8 mouse cellular contexts compared by ENCODE assay signal in the genomic region with DNA sequence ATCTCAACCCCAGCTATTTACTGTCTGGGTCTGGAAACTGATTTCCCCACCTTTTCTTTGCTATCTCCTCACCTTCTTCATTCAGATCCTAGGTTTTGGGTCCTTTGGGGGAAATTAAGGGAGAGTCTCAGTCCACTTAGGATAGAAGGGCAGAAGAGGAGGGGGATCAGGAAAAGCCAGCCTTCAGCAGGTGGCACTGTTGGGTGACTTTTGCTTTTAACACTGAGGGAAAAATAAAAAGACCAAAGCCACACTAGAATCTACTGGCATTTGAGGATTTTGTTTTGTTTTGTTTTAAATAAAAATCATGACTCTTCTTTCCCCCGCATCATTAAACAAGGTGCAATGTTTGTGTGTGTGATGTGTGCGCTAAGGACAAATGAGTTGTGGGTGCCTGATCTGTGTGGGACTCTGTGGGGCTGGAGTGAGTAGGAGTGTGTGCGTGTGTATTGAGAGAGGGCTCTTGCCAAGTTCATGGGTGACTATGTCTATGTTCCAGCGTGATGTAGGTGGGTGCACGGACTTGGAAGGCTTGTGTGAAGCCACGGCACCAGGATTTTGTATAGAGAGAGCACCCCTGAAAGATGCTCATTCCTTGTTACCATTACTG.
DNase-seq lines count a peak whose midpoint lies in the region; ATAC-seq and TF ChIP-seq lines count a peak whose summit lies in the region.

No protein-coding gene starts in this region.

- WGBS in forebrain, embryonic 14.5 days, result 83% methylated on average over 6 of the region's 6 CpGs
- 80% methylated on average over 6 of the region's 6 CpGs for WGBS in midbrain, embryonic 15.5 days

- TF ChIP-seq POLR2A in brain, embryonic 14.5 days (IDR thresholded peaks at IDR 0.05; ENCODE audit: borderline replicate concordance, extremely low read depth, insufficient read depth, insufficient read length, poor library complexity, severe bottlenecking), result no peak

- no peak overlapping the region for H3K9ac ChIP-seq in forebrain, embryonic 14.5 days (ENCODE audit: low read length)
- H3K9ac ChIP-seq in midbrain, embryonic 15.5 days, result no peak overlapping the region

- H3K9me3 ChIP-seq in forebrain, embryonic 14.5 days (replicated peaks; ENCODE audit: control insufficient read depth, low read length), result no peaks in the 10 kb centered on the region
- no peaks in the 10 kb centered on the region for H3K9me3 ChIP-seq in midbrain, embryonic 15.5 days

- H3K36me3 ChIP-seq in forebrain, embryonic 14.5 days (ENCODE audit: control insufficient read depth, insufficient read depth, low read length), result no peaks in the 10 kb centered on the region
- no peaks in the 10 kb centered on the region for H3K36me3 ChIP-seq in midbrain, embryonic 15.5 days (replicated peaks)

- H3K27me3 ChIP-seq in forebrain, embryonic 14.5 days (replicated peaks; ENCODE audit: control insufficient read depth, insufficient read depth, low read length), result no peaks in the 10 kb centered on the region
- no peaks in the 10 kb centered on the region for H3K27me3 ChIP-seq in midbrain, embryonic 15.5 days (replicated peaks)

- H3K27ac ChIP-seq in forebrain, embryonic 14.5 days (ENCODE audit: low read depth, low read length), result 0 out of 2 replicates have a peak overlapping the region, but pooled peaks have one; percentile 5
- H3K27ac ChIP-seq in midbrain, embryonic 15.5 days, result peak overlapping the region; percentile 57

- no peak for ATAC-seq in forebrain, embryonic 14.5 days
- no peak for ATAC-seq in midbrain, embryonic 15.5 days (replicated peaks)

- DNase-seq in layer of hippocampus, adult 11-12 months (ENCODE audit: low spot score), result peak; percentile 40
- DNase-seq in layer of hippocampus, adult 8-10 months (ENCODE audit: low spot score in 2 of 2), result no peak
- DNase-seq in brain, embryonic 14.5 days (ENCODE audit: low read depth), result peak; percentile 80
- peak; percentile 69 for DNase-seq in forebrain, embryonic 14.5 days (ENCODE audit: low spot score)
- no peak for DNase-seq in spleen, postnatal 14 days (ENCODE audit: low spot score in 2 of 2)
- no peak for DNase-seq in B cell, adult 2 months
- no peak for DNase-seq in c-Kit-positive CD71-positive TER-119-positive erythroid progenitor cells, embryonic 14.5 days (ENCODE audit: low spot score)

- no peak overlapping the region for H3K4me2 ChIP-seq in forebrain, embryonic 14.5 days (ENCODE audit: low read length)
- H3K4me2 ChIP-seq in midbrain, embryonic 15.5 days, result no peak overlapping the region

- H3K4me1 ChIP-seq in forebrain, embryonic 14.5 days (ENCODE audit: control insufficient read depth, insufficient read depth, low read length), result peaks cover 32% of the 10 kb centered on the region
- peaks cover 45% of the 10 kb centered on the region for H3K4me1 ChIP-seq in midbrain, embryonic 15.5 days

- no peak overlapping the region for H3K4me3 ChIP-seq in forebrain, embryonic 14.5 days (ENCODE audit: low read depth, low read length)
- H3K4me3 ChIP-seq in midbrain, embryonic 15.5 days, result no peak overlapping the region

- TF ChIP-seq CTCF in brain, embryonic 14.5 days (IDR thresholded peaks at IDR 0.05; ENCODE audit: borderline replicate concordance, extremely low read depth, insufficient read depth, insufficient read length), result peak; percentile 58; the same call in 1 of the 2 replicates

Comparison
In these comparisons a context has a peak if more than half of its experiments do, and no peak if none do; other contexts are left out.
1. DNase-seq: peak in layer of hippocampus, adult 11-12 months (single experiment), brain, embryonic 14.5 days (single experiment) and forebrain, embryonic 14.5 days (single experiment); none in layer of hippocampus, adult 8-10 months (0 of 2), spleen, postnatal 14 days (0 of 2), B cell, adult 2 months (0 of 2) and c-Kit-positive CD71-positive TER-119-positive erythroid progenitor cells, embryonic 14.5 days (single experiment).